Mouse (Mus musculus): ENCODE results near the gene Dtnb. TPM values are rescaled to one million over a fixed set of nuclear protein-coding genes. Genes with fewer than 3 reads are reported as not detected.

Dtnb gene
- total and polyA plus RNA-seq, 2 experiments from 2014 or later, result 4.7 to 25.5 TPM

- H3K9me3 ChIP-seq (replicated peaks; ENCODE audit: control insufficient read depth, low read length), result no peaks in the 10 kb centered on the region
- WGBS, result 47% methylated on average over 5 of the region's 5 CpGs
- no peak overlapping the region for H3K4me3 ChIP-seq (ENCODE audit: low read depth, low read length)
- ATAC-seq (ENCODE audit: insufficient read depth, low read depth) (0 out of 2 replicates have a peak, but pooled peaks have one; percentile 36), DNase-seq (ENCODE audit: low spot score) (peak; percentile 62)
- H3K4me1 ChIP-seq (ENCODE audit: control insufficient read depth, insufficient read depth), result no peaks in the 10 kb centered on the region
- H3K9ac ChIP-seq (replicated peaks; ENCODE audit: low read depth, low read length), result no peak overlapping the region
- H3K27ac ChIP-seq (ENCODE audit: low read depth), result no peak overlapping the region
- no peaks in the 10 kb centered on the region for H3K27me3 ChIP-seq (ENCODE audit: control insufficient read depth, insufficient read depth, low read length)
- no peaks in the 10 kb centered on the region for H3K36me3 ChIP-seq (replicated peaks; ENCODE audit: control insufficient read depth, insufficient read depth, low read length)
- H3K4me2 ChIP-seq (ENCODE audit: low read depth, low read length), result no peak overlapping the region
- TF ChIP-seq EP300 (IDR thresholded peaks at IDR 0.05; ENCODE audit: low read depth), result no peak
- peak; percentile 79 for TF ChIP-seq CTCF (IDR thresholded peaks at IDR 0.05; ENCODE audit: low read depth)
These were observed 123.7 kb downstream of the Dtnb start for GRCm38 (mm10) chr12:3695741-3696501.

DNA sequence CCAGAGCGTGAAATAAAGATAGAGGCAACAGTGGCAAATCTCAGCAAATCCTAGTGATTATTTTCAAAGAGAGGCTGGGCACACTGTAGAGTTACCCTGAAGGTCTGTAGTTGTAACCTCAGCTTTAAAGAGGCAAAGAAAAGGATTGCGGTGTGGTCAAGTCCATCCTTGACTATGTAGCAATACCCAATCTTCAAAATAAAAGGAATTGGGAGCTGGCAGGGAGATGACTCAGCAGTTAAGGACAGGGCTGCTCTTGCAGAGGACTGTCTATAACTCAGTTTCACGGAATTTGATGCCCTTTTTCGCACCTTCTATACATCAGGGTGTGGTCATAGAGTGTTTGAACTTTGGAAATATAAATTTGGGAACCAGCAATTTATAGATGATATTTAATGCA lies 128.3 kb downstream of the Dtnb start:
- no peak overlapping the region for H3K9ac ChIP-seq (replicated peaks; ENCODE audit: low read depth, low read length)
- no peak for DNase-seq (ENCODE audit: low spot score)
- no peak overlapping the region for H3K4me2 ChIP-seq (ENCODE audit: low read depth, low read length)
- H3K4me1 ChIP-seq (ENCODE audit: control insufficient read depth, insufficient read depth), result no peaks in the 10 kb centered on the region
- no peak for TF ChIP-seq CTCF (IDR thresholded peaks at IDR 0.05; ENCODE audit: low read depth)
- no peak for TF ChIP-seq EP300 (IDR thresholded peaks at IDR 0.05; ENCODE audit: low read depth)
- H3K27ac ChIP-seq (ENCODE audit: low read depth), result no peak overlapping the region
- H3K27me3 ChIP-seq (ENCODE audit: control insufficient read depth, insufficient read depth, low read length), result no peaks in the 10 kb centered on the region
- H3K4me3 ChIP-seq (ENCODE audit: low read depth, low read length), result no peak overlapping the region
- ATAC-seq (ENCODE audit: insufficient read depth, low read depth), result no peak
- 84% methylated on average over 4 of the region's 4 CpGs for WGBS
- no peaks in the 10 kb centered on the region for H3K36me3 ChIP-seq (replicated peaks; ENCODE audit: control insufficient read depth, insufficient read depth, low read length)
- H3K9me3 ChIP-seq (replicated peaks; ENCODE audit: control insufficient read depth, low read length), result no peaks in the 10 kb centered on the region

DNA sequence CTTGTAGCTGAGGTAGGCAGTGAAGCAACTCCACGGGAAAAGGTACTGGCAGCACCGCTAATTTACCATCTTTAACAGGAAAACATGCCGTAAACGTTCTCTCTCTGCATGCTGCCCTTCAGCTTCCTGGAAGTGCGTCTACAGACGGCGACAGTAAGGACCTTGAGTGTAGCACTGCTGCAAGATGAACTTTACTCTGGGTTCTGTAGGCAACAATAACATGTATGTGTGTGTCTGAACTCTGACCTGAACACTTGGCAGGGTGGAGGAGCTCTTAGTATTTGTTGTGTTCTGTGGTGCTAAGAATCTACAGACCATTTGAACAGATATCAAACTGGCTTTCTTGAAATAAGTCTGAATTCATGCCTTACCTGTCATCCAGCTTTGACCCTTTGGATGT lies 130.7 kb downstream of the Dtnb start:
- Histone ChIP-seq H3K9ac (replicated peaks; ENCODE audit: low read depth, low read length) (no peak overlapping the region), H3K4me3 (ENCODE audit: low read depth, low read length) (no peak overlapping the region), H3K36me3 (replicated peaks; ENCODE audit: control insufficient read depth, insufficient read depth, low read length) (no peaks in the 10 kb centered on the region), H3K27ac (ENCODE audit: low read depth) (no peak overlapping the region), H3K4me2 (ENCODE audit: low read depth, low read length) (no peak overlapping the region), H3K4me1 (ENCODE audit: control insufficient read depth, insufficient read depth) (no peaks in the 10 kb centered on the region), H3K27me3 (ENCODE audit: control insufficient read depth, insufficient read depth, low read length) (no peaks in the 10 kb centered on the region), H3K9me3 (replicated peaks; ENCODE audit: control insufficient read depth, low read length) (no peaks in the 10 kb centered on the region)
- 88% methylated on average over 7 of the region's 7 CpGs for WGBS
- TF ChIP-seq EP300 (IDR thresholded peaks at IDR 0.05; ENCODE audit: low read depth) (no peak), CTCF (IDR thresholded peaks at IDR 0.05; ENCODE audit: low read depth) (no peak)
- no peak for DNase-seq (ENCODE audit: low spot score)
- ATAC-seq (ENCODE audit: insufficient read depth, low read depth), result no peak

DNA sequence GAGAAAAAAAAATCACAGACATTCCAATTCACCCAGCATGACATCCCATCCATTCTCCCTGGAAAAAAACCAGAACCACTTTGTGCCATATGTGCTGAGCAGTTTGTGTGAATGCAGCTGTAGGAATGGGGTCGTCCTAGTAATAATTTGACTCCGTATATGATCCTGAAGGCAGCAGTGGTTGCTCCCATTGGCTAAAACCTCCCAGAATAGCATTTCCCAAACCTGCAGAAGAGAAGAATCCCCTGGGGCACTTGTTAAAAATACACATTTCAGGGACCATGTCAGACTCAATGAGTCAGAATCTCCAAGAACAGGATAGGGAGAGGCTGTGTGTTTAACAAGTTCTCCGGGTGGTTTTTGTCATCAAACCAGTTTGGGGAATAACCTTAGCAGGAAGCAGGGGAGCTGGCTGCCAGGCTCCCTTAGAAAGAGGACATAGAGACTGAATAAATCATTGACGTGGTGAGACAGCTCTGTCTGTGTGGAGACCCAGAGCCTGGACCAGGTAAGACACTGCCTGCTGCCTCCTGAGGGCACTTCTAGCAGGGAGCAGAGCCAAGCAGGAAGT lies 147.1 kb downstream of the Dtnb start:
- Histone ChIP-seq H3K36me3 (replicated peaks; ENCODE audit: control insufficient read depth, insufficient read depth, low read length) (no peaks in the 10 kb centered on the region), H3K4me3 (ENCODE audit: low read depth, low read length) (no peak overlapping the region), H3K27ac (ENCODE audit: low read depth) (no peak overlapping the region), H3K27me3 (ENCODE audit: control insufficient read depth, insufficient read depth, low read length) (no peaks in the 10 kb centered on the region), H3K4me2 (ENCODE audit: low read depth, low read length) (no peak overlapping the region), H3K9me3 (replicated peaks; ENCODE audit: control insufficient read depth, low read length) (no peaks in the 10 kb centered on the region), H3K4me1 (ENCODE audit: control insufficient read depth, insufficient read depth) (peaks cover 15% of the 10 kb centered on the region; the same call in 1 of the 2 replicates), H3K9ac (replicated peaks; ENCODE audit: low read depth, low read length) (no peak overlapping the region)
- no peak for DNase-seq (ENCODE audit: low spot score)
- ATAC-seq (ENCODE audit: insufficient read depth, low read depth), result no peak
- 45% methylated on average over 4 of the region's 4 CpGs for WGBS
- TF ChIP-seq EP300 (IDR thresholded peaks at IDR 0.05; ENCODE audit: low read depth) (no peak), CTCF (IDR thresholded peaks at IDR 0.05; ENCODE audit: low read depth) (no peak)

GRCm38 (mm10) chr12:3720527-3720926 lies 148.3 kb downstream of the Dtnb start:
- Histone ChIP-seq H3K4me1 (ENCODE audit: control insufficient read depth, insufficient read depth) (peaks cover 24% of the 10 kb centered on the region), H3K9ac (replicated peaks; ENCODE audit: low read depth, low read length) (no peak overlapping the region), H3K27me3 (ENCODE audit: control insufficient read depth, insufficient read depth, low read length) (no peaks in the 10 kb centered on the region), H3K4me3 (ENCODE audit: low read depth, low read length) (no peak overlapping the region), H3K4me2 (ENCODE audit: low read depth, low read length) (no peak overlapping the region), H3K27ac (ENCODE audit: low read depth) (no peak overlapping the region), H3K9me3 (replicated peaks; ENCODE audit: control insufficient read depth, low read length) (no peaks in the 10 kb centered on the region), H3K36me3 (replicated peaks; ENCODE audit: control insufficient read depth, insufficient read depth, low read length) (no peaks in the 10 kb centered on the region)
- WGBS, result 98% methylated on average over 2 of the region's 2 CpGs
- TF ChIP-seq EP300 (IDR thresholded peaks at IDR 0.05; ENCODE audit: low read depth) (no peak), CTCF (IDR thresholded peaks at IDR 0.05; ENCODE audit: low read depth) (no peak)
- ATAC-seq (ENCODE audit: insufficient read depth, low read depth) (no peak), DNase-seq (ENCODE audit: low spot score) (no peak)

Measured in heart, postnatal 0 days (tissue).